Mouse (Mus musculus) stomach, postnatal 0 days (tissue): Measurements from ENCODE around the gene 4930564D02Rik.

Experiments used
- CTCF ChIP-seq: IDR thresholded peaks from 2 replicates; pipeline ENCODE4 v1.5.1; 2016; ENCODE audit warnings: antibody characterized with exemption, low read depth, mild to moderate bottlenecking, moderate library complexity
- EP300 ChIP-seq: optimal IDR thresholded peaks from 2 replicates; pipeline ENCODE3; 2016; ENCODE audit warnings: antibody characterized with exemption

DNA sequence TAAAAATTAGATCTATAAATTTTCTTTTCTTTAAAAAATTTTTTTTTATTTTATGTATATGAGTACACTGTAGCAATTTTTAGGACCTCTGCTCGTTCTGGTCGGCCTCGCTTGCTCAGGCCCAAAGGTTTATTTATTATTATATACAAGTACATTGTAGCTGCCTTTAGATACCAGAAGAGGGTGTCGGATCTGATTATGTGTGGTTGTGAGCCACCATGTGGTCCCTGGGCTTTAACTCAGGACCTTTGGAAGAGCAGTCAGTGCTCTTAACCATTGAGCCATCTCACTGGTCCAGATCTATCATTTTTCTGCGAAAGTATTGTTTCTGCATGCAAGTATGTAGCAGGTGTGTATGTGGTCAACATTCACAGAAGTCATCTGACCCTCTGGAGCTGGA lies 4.6 kb downstream of the 4930564D02Rik start:
- no peak for TF ChIP-seq CTCF
- no peak for TF ChIP-seq EP300
